Mouse (Mus musculus) layer of hippocampus, postnatal 36 days (tissue): ENCODE data around the gene Fto. TPM values are rescaled to one million over a fixed set of nuclear protein-coding genes. Genes with fewer than 3 reads are reported as not detected.

Source experiments
- DNase-seq, 2 experiments: peaks; one replicate each; pipeline ENCODE4 v3.0.0; 2022
- total RNA-seq, 2 experiments: library from RNA; stranded (reverse); gene quantifications; 2 replicates each; pipeline ENCODE4 v1.2.3; 2021

Gene Fto
- total RNA-seq, 2 experiments from 2014 or later = 136 to 140 TPM

GRCm38 (mm10) chr8:91570809-91571208 lies 257.5 kb downstream of the Fto start:
- DNase-seq = no peak

GRCm38 (mm10) chr8:91571978-91572377 lies 258.7 kb downstream of the Fto start:
- no peak for DNase-seq

- no peak for DNase-seq
Observed at GRCm38 (mm10) chr8:91572630-91573029, 259.3 kb downstream of the Fto start.

GRCm38 (mm10) chr8:91575576-91575975 lies 262.3 kb downstream of the Fto start:
- no peak for DNase-seq

- DNase-seq = no peak
Observed at GRCm38 (mm10) chr8:91576086-91576917, 263.0 kb downstream of the Fto start.

- no peak for DNase-seq
Observed at GRCm38 (mm10) chr8:91576918-91577241, 263.6 kb downstream of the Fto start.

- no peak for DNase-seq
Observed at GRCm38 (mm10) chr8:91577605-91578004, 264.3 kb downstream of the Fto start.

GRCm38 (mm10) chr8:91584620-91585415 lies 271.5 kb downstream of the Fto start:
- no peak for DNase-seq

GRCm38 (mm10) chr8:91592436-91593105 lies 279.2 kb downstream of the Fto start:
- no peak for DNase-seq

- no peak for DNase-seq
Observed at GRCm38 (mm10) chr8:91593202-91593781, 280.0 kb downstream of the Fto start.

- DNase-seq = no peak
Observed at GRCm38 (mm10) chr8:91599349-91599837, 286.1 kb downstream of the Fto start.

- no peak for DNase-seq
Observed at GRCm38 (mm10) chr8:91603751-91604150, 290.4 kb downstream of the Fto start.

- DNase-seq = no peak
Observed at GRCm38 (mm10) chr8:91605901-91606300, 292.6 kb downstream of the Fto start.

- no peak for DNase-seq
Observed at GRCm38 (mm10) chr8:91607091-91607490, 293.8 kb downstream of the Fto start.

GRCm38 (mm10) chr8:91611191-91611590 lies 297.9 kb downstream of the Fto start:
- no peak for DNase-seq

GRCm38 (mm10) chr8:91611723-91612362 lies 298.5 kb downstream of the Fto start:
- DNase-seq = no peak

- DNase-seq = no peak
Observed at GRCm38 (mm10) chr8:91612387-91613130, 299.2 kb downstream of the Fto start.

GRCm38 (mm10) chr8:91613603-91614002 lies 300.3 kb downstream of the Fto start:
- DNase-seq = no peak

- no peak for DNase-seq
Observed at GRCm38 (mm10) chr8:91615196-91615595, 301.9 kb downstream of the Fto start.

- DNase-seq = no peak
Observed at GRCm38 (mm10) chr8:91615781-91616683, 302.7 kb downstream of the Fto start.
